Comparison of ENCODE assay signal across 8 mouse cellular contexts in genomic region chr17:13657182-13657562, GRCm38 (mm10).
DNase-seq lines count a peak whose midpoint lies in the region; ATAC-seq and TF ChIP-seq lines count a peak whose summit lies in the region.

No protein-coding gene starts in this region.

- H3K9ac ChIP-seq in heart, embryonic 12.5 days = no peak overlapping the region
- H3K9ac ChIP-seq in stomach, embryonic 15.5 days = no peak overlapping the region
- H3K9ac ChIP-seq in stomach, postnatal 0 days (ENCODE audit: low read length) = no peak overlapping the region
- no peak overlapping the region for H3K9ac ChIP-seq in liver, embryonic 12.5 days

- no peaks in the 10 kb centered on the region for H3K9me3 ChIP-seq in heart, embryonic 12.5 days (replicated peaks)
- no peaks in the 10 kb centered on the region for H3K9me3 ChIP-seq in stomach, embryonic 15.5 days
- H3K9me3 ChIP-seq in stomach, postnatal 0 days (ENCODE audit: control insufficient read depth, low read length) = no peaks in the 10 kb centered on the region
- 0 out of 2 replicates have a peak, but pooled peaks cover 5% of the 10 kb centered on the region for H3K9me3 ChIP-seq in liver, embryonic 12.5 days (replicated peaks)

- no peak for DNase-seq in heart, postnatal 25 days (ENCODE audit: low spot score)
- DNase-seq in stomach, postnatal 0 days (ENCODE audit: low spot score) = no peak
- no peak for DNase-seq in urinary bladder, adult 2 months (ENCODE audit: low spot score)
- DNase-seq in adrenal gland, adult (ENCODE audit: inconsistent age in 2 of 2, low spot score in 1 of 2) = no peak
- DNase-seq in frontal cortex, postnatal 36 days (ENCODE audit: low spot score in 2 of 2) = no peak

- intact Hi-C loops in heart, postnatal 25 days (cut with DNase I) = no loop called here

- no peak for TF ChIP-seq EP300 in stomach, postnatal 0 days (optimal IDR thresholded peaks at IDR 0.05)

- H3K4me2 ChIP-seq in heart, embryonic 12.5 days = peak overlapping the region; percentile 63
- H3K4me2 ChIP-seq in stomach, embryonic 15.5 days = peak overlapping the region; percentile 36; the same call in 1 of the 2 replicates
- no peak overlapping the region for H3K4me2 ChIP-seq in stomach, postnatal 0 days (replicated peaks; ENCODE audit: low read depth)
- H3K4me2 ChIP-seq in liver, embryonic 12.5 days = peak overlapping the region; percentile 28; the same call in 1 of the 2 replicates

- peaks cover 54% of the 10 kb centered on the region for H3K4me1 ChIP-seq in heart, embryonic 12.5 days (replicated peaks)
- H3K4me1 ChIP-seq in stomach, embryonic 15.5 days = peaks cover 10% of the 10 kb centered on the region
- H3K4me1 ChIP-seq in stomach, postnatal 0 days (replicated peaks; ENCODE audit: control insufficient read depth, insufficient read depth) = no peaks in the 10 kb centered on the region
- H3K4me1 ChIP-seq in liver, embryonic 12.5 days = peaks cover 20% of the 10 kb centered on the region

- WGBS in heart, embryonic 12.5 days = 33% methylated on average over 10 of the region's 10 CpGs
- 29% methylated on average over 10 of the region's 10 CpGs for WGBS in stomach, embryonic 15.5 days
- WGBS in stomach, postnatal 0 days = 31% methylated on average over 10 of the region's 10 CpGs
- WGBS in liver, embryonic 12.5 days (ENCODE audit: insufficient replicate concordance) = 41% methylated on average over 10 of the region's 10 CpGs

- H3K4me3 ChIP-seq in heart, embryonic 12.5 days = no peak overlapping the region
- no peak overlapping the region for H3K4me3 ChIP-seq in stomach, embryonic 15.5 days (replicated peaks)
- no peak overlapping the region for H3K4me3 ChIP-seq in stomach, postnatal 0 days (ENCODE audit: low read depth, low read length)
- H3K4me3 ChIP-seq in liver, embryonic 12.5 days = no peak overlapping the region

- H3K36me3 ChIP-seq in heart, embryonic 12.5 days = no peaks in the 10 kb centered on the region
- H3K36me3 ChIP-seq in stomach, embryonic 15.5 days = no peaks in the 10 kb centered on the region
- H3K36me3 ChIP-seq in stomach, postnatal 0 days (ENCODE audit: control insufficient read depth, insufficient read depth, low read length) = no peaks in the 10 kb centered on the region
- no peaks in the 10 kb centered on the region for H3K36me3 ChIP-seq in liver, embryonic 12.5 days

- peak overlapping the region; percentile 69 for H3K27ac ChIP-seq in heart, embryonic 12.5 days (ENCODE audit: poor library complexity, severe bottlenecking)
- H3K27ac ChIP-seq in stomach, embryonic 15.5 days = peak overlapping the region; percentile 38; the same call in 1 of the 2 replicates
- H3K27ac ChIP-seq in stomach, postnatal 0 days (replicated peaks) = no peak overlapping the region
- H3K27ac ChIP-seq in liver, embryonic 12.5 days = peak overlapping the region; percentile 42

- H3K27me3 ChIP-seq in heart, embryonic 12.5 days (replicated peaks) = no peaks in the 10 kb centered on the region
- no peaks in the 10 kb centered on the region for H3K27me3 ChIP-seq in stomach, embryonic 15.5 days (replicated peaks)
- no peaks in the 10 kb centered on the region for H3K27me3 ChIP-seq in stomach, postnatal 0 days (ENCODE audit: control insufficient read depth, insufficient read depth, low read length)
- H3K27me3 ChIP-seq in liver, embryonic 12.5 days (replicated peaks) = no peaks in the 10 kb centered on the region

- no peak for ATAC-seq in heart, embryonic 12.5 days (ENCODE audit: insufficient number of reproducible peaks, low FRiP score)
- ATAC-seq in stomach, embryonic 15.5 days (ENCODE audit: insufficient read depth, low FRiP score, low read depth) = no peak
- ATAC-seq in stomach, postnatal 0 days (ENCODE audit: low FRiP score, low TSS enrichment) = no peak
- no peak for ATAC-seq in liver, embryonic 12.5 days

- no peak for TF ChIP-seq CTCF in stomach, postnatal 0 days (IDR thresholded peaks at IDR 0.05; ENCODE audit: low read depth)
